Mouse (Mus musculus): ENCODE measurements around the gene Syt6. TPM values are rescaled to one million over a fixed set of nuclear protein-coding genes. Genes with fewer than 3 reads are reported as not detected.
"Not testable (repeated sequence)": the region's sequence is repeated elsewhere in the genome, so short reads cannot be mapped to it uniquely, and the experiment has no call there.

Gene Syt6
- polyA plus RNA-seq, 1 experiment from 2014 or later = 13.7 TPM

GRCm38 (mm10) chr3:103627661-103628060, 52.6 kb downstream of the Syt6 start:
- Histone ChIP-seq H3K4me2 (no peak overlapping the region), H3K4me1 (replicated peaks) (peaks cover 14% of the 10 kb centered on the region), H3K4me3 (no peak overlapping the region), H3K27ac (replicated peaks) (no peak overlapping the region), H3K9ac (no peak overlapping the region), H3K9me3 (no peaks in the 10 kb centered on the region), H3K36me3 (no peaks in the 10 kb centered on the region), H3K27me3 (no peaks in the 10 kb centered on the region)
- WGBS = 89% methylated on average over 3 of the region's 3 CpGs
- ATAC-seq (ENCODE audit: low FRiP score, low read depth) = no peak

GRCm38 (mm10) chr3:103633124-103633523, 58.1 kb downstream of the Syt6 start:
- ATAC-seq (ENCODE audit: low FRiP score, low read depth) = no peak
- WGBS = 90% methylated on average over 7 of the region's 7 CpGs

GRCm38 (mm10) chr3:103633831-103634230, 58.8 kb downstream of the Syt6 start:
- no peaks in the 10 kb centered on the region; the same call in 1 of the 2 replicates for H3K4me1 ChIP-seq (replicated peaks)
- 77% methylated on average over 4 of the region's 4 CpGs for WGBS
- no peaks in the 10 kb centered on the region for H3K36me3 ChIP-seq
- H3K27me3 ChIP-seq = no peaks in the 10 kb centered on the region
- H3K4me3 ChIP-seq = no peak overlapping the region
- H3K9ac ChIP-seq = no peak overlapping the region
- no peak for ATAC-seq (ENCODE audit: low FRiP score, low read depth)
- no peak overlapping the region for H3K4me2 ChIP-seq
- H3K9me3 ChIP-seq = no peaks in the 10 kb centered on the region
- H3K27ac ChIP-seq (replicated peaks) = no peak overlapping the region

More at GRCm38 (mm10) chr3:103633124-103633523, 58.1 kb downstream of the Syt6 start:
- no peak overlapping the region for H3K4me3 ChIP-seq
- H3K36me3 ChIP-seq = no peaks in the 10 kb centered on the region
- no peaks in the 10 kb centered on the region; the same call in 1 of the 2 replicates for H3K4me1 ChIP-seq (replicated peaks)
- H3K9me3 ChIP-seq = no peaks in the 10 kb centered on the region
- no peaks in the 10 kb centered on the region for H3K27me3 ChIP-seq
- H3K9ac ChIP-seq = no peak overlapping the region
- H3K27ac ChIP-seq (replicated peaks) = no peak overlapping the region
- no peak overlapping the region for H3K4me2 ChIP-seq

GRCm38 (mm10) chr3:103634256-103634655, 59.2 kb downstream of the Syt6 start:
- no peak overlapping the region for H3K4me3 ChIP-seq
- no peak overlapping the region for H3K27ac ChIP-seq (replicated peaks)
- 97% methylated on average over 1 of the region's 1 CpGs for WGBS
- no peak for ATAC-seq (ENCODE audit: low FRiP score, low read depth)
- no peaks in the 10 kb centered on the region for H3K9me3 ChIP-seq
- no peaks in the 10 kb centered on the region; the same call in 1 of the 2 replicates for H3K4me1 ChIP-seq (replicated peaks)
- no peaks in the 10 kb centered on the region for H3K27me3 ChIP-seq
- no peak overlapping the region for H3K4me2 ChIP-seq
- H3K36me3 ChIP-seq = no peaks in the 10 kb centered on the region
- no peak overlapping the region for H3K9ac ChIP-seq

- Histone ChIP-seq H3K4me1 (replicated peaks) (peaks cover 4% of the 10 kb centered on the region), H3K9me3 (no peaks in the 10 kb centered on the region), H3K9ac (no peak overlapping the region), H3K27ac (replicated peaks) (no peak overlapping the region), H3K4me2 (no peak overlapping the region), H3K27me3 (no peaks in the 10 kb centered on the region), H3K36me3 (no peaks in the 10 kb centered on the region), H3K4me3 (no peak overlapping the region)
- no peak for ATAC-seq (ENCODE audit: low FRiP score, low read depth)
- 88% methylated on average over 1 of the region's 1 CpGs for WGBS
Observed at GRCm38 (mm10) chr3:103637641-103638040, 62.6 kb downstream of the Syt6 start.

- Histone ChIP-seq H3K36me3 (no peaks in the 10 kb centered on the region), H3K4me3 (no peak overlapping the region), H3K27ac (replicated peaks) (no peak overlapping the region), H3K4me1 (replicated peaks) (peaks cover 4% of the 10 kb centered on the region; the same call in 1 of the 2 replicates), H3K4me2 (no peak overlapping the region), H3K9ac (no peak overlapping the region), H3K9me3 (no peaks in the 10 kb centered on the region), H3K27me3 (no peaks in the 10 kb centered on the region)
- 21% methylated on average over 8 of the region's 8 CpGs for WGBS
- no peak for ATAC-seq (ENCODE audit: low FRiP score, low read depth)
Observed at GRCm38 (mm10) chr3:103640226-103640803, 65.3 kb downstream of the Syt6 start.

GRCm38 (mm10) chr3:103641301-103641700, 66.3 kb downstream of the Syt6 start:
- Histone ChIP-seq H3K27ac (replicated peaks) (no peak overlapping the region), H3K9me3 (no peaks in the 10 kb centered on the region), H3K4me1 (replicated peaks) (peaks cover 4% of the 10 kb centered on the region; the same call in 1 of the 2 replicates), H3K27me3 (no peaks in the 10 kb centered on the region), H3K36me3 (no peaks in the 10 kb centered on the region), H3K4me3 (no peak overlapping the region), H3K4me2 (no peak overlapping the region), H3K9ac (no peak overlapping the region)
- 39% methylated on average over 7 of the region's 7 CpGs for WGBS
- peak; percentile 40 for ATAC-seq (ENCODE audit: low FRiP score, low read depth)

GRCm38 (mm10) chr3:103645968-103646367, 70.9 kb downstream of the Syt6 start, which contains the start of gene Atg4a-ps:
Gene Atg4a-ps, minus strand, starts transcription at chr3:103646068.
- not testable (repeated sequence) for H3K4me3 ChIP-seq; H3K4me2 ChIP-seq; H3K27me3 ChIP-seq; H3K4me1 ChIP-seq (replicated peaks); ATAC-seq (ENCODE audit: low FRiP score, low read depth); H3K27ac ChIP-seq (replicated peaks); H3K9me3 ChIP-seq; H3K9ac ChIP-seq; H3K36me3 ChIP-seq
- 91% methylated on average over 2 of the region's 2 CpGs for WGBS

GRCm38 (mm10) chr3:103647164-103647867, 72.3 kb downstream of the Syt6 start:
- Histone ChIP-seq H3K4me2 (no peak overlapping the region), H3K9ac (no peak overlapping the region), H3K4me1 (replicated peaks) (peaks cover 6% of the 10 kb centered on the region; the same call in 1 of the 2 replicates), H3K27me3 (no peaks in the 10 kb centered on the region), H3K27ac (replicated peaks) (no peak overlapping the region), H3K36me3 (no peaks in the 10 kb centered on the region), H3K9me3 (no peaks in the 10 kb centered on the region), H3K4me3 (no peak overlapping the region)
- 85% methylated on average over 11 of the region's 11 CpGs for WGBS
- ATAC-seq (ENCODE audit: low FRiP score, low read depth) = no peak

- no peaks in the 10 kb centered on the region for H3K36me3 ChIP-seq
- no peaks in the 10 kb centered on the region for H3K27me3 ChIP-seq
- H3K4me1 ChIP-seq (replicated peaks) = peaks cover 6% of the 10 kb centered on the region; the same call in 1 of the 2 replicates
- ATAC-seq (ENCODE audit: low FRiP score, low read depth) = no peak
- H3K9me3 ChIP-seq = no peaks in the 10 kb centered on the region
- no peak overlapping the region for H3K27ac ChIP-seq (replicated peaks)
- WGBS = 88% methylated on average over 4 of the region's 4 CpGs
- no peak overlapping the region for H3K9ac ChIP-seq
- no peak overlapping the region for H3K4me3 ChIP-seq
- H3K4me2 ChIP-seq = no peak overlapping the region
Observed at GRCm38 (mm10) chr3:103648486-103648885, 73.5 kb downstream of the Syt6 start.

GRCm38 (mm10) chr3:103649716-103650115, 74.7 kb downstream of the Syt6 start:
- 86% methylated on average over 6 of the region's 6 CpGs for WGBS
- ATAC-seq (ENCODE audit: low FRiP score, low read depth) = no peak
- no peak overlapping the region for H3K27ac ChIP-seq (replicated peaks)
- no peaks in the 10 kb centered on the region for H3K36me3 ChIP-seq
- no peaks in the 10 kb centered on the region for H3K9me3 ChIP-seq
- H3K4me2 ChIP-seq = no peak overlapping the region
- no peak overlapping the region for H3K9ac ChIP-seq
- H3K4me3 ChIP-seq = no peak overlapping the region
- no peaks in the 10 kb centered on the region for H3K27me3 ChIP-seq
- peaks cover 6% of the 10 kb centered on the region; the same call in 1 of the 2 replicates for H3K4me1 ChIP-seq (replicated peaks)

GRCm38 (mm10) chr3:103650406-103650805, 75.4 kb downstream of the Syt6 start:
- Histone ChIP-seq H3K4me3 (no peak overlapping the region), H3K4me2 (no peak overlapping the region), H3K9ac (no peak overlapping the region), H3K27me3 (no peaks in the 10 kb centered on the region), H3K4me1 (replicated peaks) (peaks cover 6% of the 10 kb centered on the region; the same call in 1 of the 2 replicates), H3K36me3 (no peaks in the 10 kb centered on the region), H3K9me3 (no peaks in the 10 kb centered on the region), H3K27ac (replicated peaks) (no peak overlapping the region)
- ATAC-seq (ENCODE audit: low FRiP score, low read depth) = no peak
- 20% methylated on average over 1 of the region's 1 CpGs for WGBS
